Mouse (Mus musculus) lung, embryonic 15.5 days (tissue): ENCODE measurements at regions not wholly inside any gene's neighbourhood (a gene's known extent, or its start where the extent isn't known, plus 50 kb on each side); places are given as distances from the start of the nearest gene placed in this dataset.
A peak's percentile ranks its signal among the peaks of the same experiment; 100 is the strongest.

Experiments
- ATAC-seq: fragments of 200-750 bp; cut with Nextera tagmentation; 2 replicates; pipeline ENCODE4 v1.8.0; 2017; ENCODE audit warnings: moderate number of reproducible peaks, borderline replicate concordance; ENCODE audit not compliant: low FRiP score, low TSS enrichment; ENCODE audit errors: extremely low read depth
- H3K27ac ChIP-seq: fragments of 300-500 bp; sonication (generic); 2 replicates; pipeline ENCODE4 v1.5.1; 2015; ENCODE audit warnings: moderate library complexity, mild to moderate bottlenecking, inconsistent platforms
- H3K27me3 ChIP-seq: fragments of 300-500 bp; sonication (generic); 2 replicates; pipeline ENCODE4 v1.6.1; 2015; ENCODE audit warnings: inconsistent platforms
- H3K36me3 ChIP-seq: fragments of 300-500 bp; sonication (generic); 2 replicates; pipeline ENCODE4 v1.6.1; 2015; ENCODE audit warnings: inconsistent platforms
- H3K4me1 ChIP-seq: fragments of 300-500 bp; sonication (generic); 2 replicates; pipeline ENCODE4 v1.6.1; 2015; ENCODE audit warnings: inconsistent platforms
- H3K4me2 ChIP-seq: fragments of 300-500 bp; sonication (generic); 2 replicates; pipeline ENCODE4 v1.6.1; 2015; ENCODE audit warnings: inconsistent platforms, mild to moderate bottlenecking, moderate library complexity
- H3K4me3 ChIP-seq: fragments of 300-500 bp; sonication (generic); 2 replicates; pipeline ENCODE4 v1.5.1; 2015; ENCODE audit warnings: mild to moderate bottlenecking, inconsistent platforms
- H3K9ac ChIP-seq: fragments of 300-500 bp; sonication (generic); 2 replicates; pipeline ENCODE4 v1.6.1; 2015; ENCODE audit warnings: inconsistent platforms
- H3K9me3 ChIP-seq: fragments of 300-500 bp; sonication (generic); 2 replicates; pipeline ENCODE4 v1.6.1; 2016; ENCODE audit warnings: inconsistent platforms
- WGBS: fragments of 180-500 bp; shearing (Covaris S2); methylation state at CpG from one replicate; pipeline ENCODE4 v1.1.7; 2015; 5-methylcytosine and 5-hydroxymethylcytosine counted together

- no peak for ATAC-seq
- WGBS = 72% methylated on average over 3 of the region's 3 CpGs
- peaks cover 13% of the 10 kb centered on the region; the same call in 1 of the 2 replicates for H3K4me1 ChIP-seq
These were observed 423.9 kb upstream of the Gm10131 start for GRCm38 (mm10) chr8:34535434-34535833.

DNA sequence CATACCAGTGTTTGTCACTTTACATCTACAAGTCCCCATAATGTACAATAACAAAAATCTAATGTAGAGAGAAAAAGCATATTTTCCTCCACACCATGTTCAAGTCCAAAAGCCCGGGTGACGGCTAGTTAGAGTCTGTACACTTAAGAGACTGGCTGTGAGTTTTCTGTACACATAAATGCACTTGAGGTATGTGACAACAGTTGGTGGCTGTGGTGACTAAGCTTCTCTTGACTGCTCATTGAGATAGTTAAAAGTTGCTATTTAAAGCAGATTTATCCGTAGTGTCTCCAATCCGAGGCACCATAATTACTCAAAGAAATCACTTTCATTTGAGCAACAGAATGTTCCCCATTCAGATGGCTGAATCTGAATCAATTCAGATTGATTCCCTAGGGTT lies 421.9 kb upstream of the Gm10131 start:
- Histone ChIP-seq H3K9ac (no peak overlapping the region), H3K27me3 (no peaks in the 10 kb centered on the region), H3K36me3 (no peaks in the 10 kb centered on the region), H3K4me1 (peaks cover 20% of the 10 kb centered on the region), H3K27ac (no peak overlapping the region), H3K9me3 (no peaks in the 10 kb centered on the region), H3K4me3 (no peak overlapping the region), H3K4me2 (no peak overlapping the region)
- 40% methylated on average over 4 of the region's 4 CpGs for WGBS
- no peak for ATAC-seq

More at GRCm38 (mm10) chr8:34535434-34535833, 423.9 kb upstream of the Gm10131 start:
- no peak overlapping the region for H3K4me2 ChIP-seq
- no peak overlapping the region for H3K9ac ChIP-seq
- no peaks in the 10 kb centered on the region for H3K36me3 ChIP-seq
- no peaks in the 10 kb centered on the region for H3K9me3 ChIP-seq
- no peak overlapping the region for H3K4me3 ChIP-seq
- no peak overlapping the region for H3K27ac ChIP-seq
- no peaks in the 10 kb centered on the region for H3K27me3 ChIP-seq

DNA sequence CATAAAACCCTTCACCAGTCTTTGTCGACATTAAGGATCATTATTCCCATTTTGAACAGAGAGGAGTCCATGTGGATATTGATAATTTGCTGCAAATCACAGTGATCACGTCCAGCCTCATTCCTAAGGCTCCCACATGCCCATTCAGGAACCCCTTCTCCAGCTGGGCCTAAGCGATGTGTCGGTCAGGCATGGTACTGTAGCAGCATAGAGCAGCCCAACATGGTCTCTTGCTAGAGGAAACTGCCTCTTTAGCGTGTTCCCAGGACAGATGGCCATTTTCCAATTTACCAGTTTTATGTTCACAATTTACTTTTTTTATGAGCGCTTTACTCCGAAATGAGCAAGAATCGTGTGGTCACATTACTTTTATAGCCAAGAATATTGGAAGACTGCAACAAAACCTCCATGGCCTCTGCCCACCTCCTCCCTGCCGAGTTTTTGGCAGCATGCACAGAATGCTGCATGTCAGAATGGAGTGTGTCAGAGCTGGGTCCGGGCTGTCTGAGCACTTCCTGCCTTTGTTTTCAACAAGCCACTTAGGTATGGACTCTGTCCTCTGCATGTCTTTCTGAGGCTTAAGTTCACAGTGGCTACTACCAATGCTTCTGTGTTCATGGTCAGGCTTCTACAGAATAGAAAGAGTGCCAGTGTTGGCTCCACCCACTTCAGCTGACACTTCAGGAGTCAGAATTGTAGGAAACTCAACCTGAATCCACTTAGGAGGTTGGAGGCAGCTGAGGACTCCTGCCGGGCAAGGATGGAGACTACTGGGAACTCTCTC lies 419.6 kb upstream of the Gm10131 start:
- H3K9me3 ChIP-seq = no peaks in the 10 kb centered on the region
- peaks cover 20% of the 10 kb centered on the region for H3K4me1 ChIP-seq
- H3K27me3 ChIP-seq = no peaks in the 10 kb centered on the region
- H3K36me3 ChIP-seq = no peaks in the 10 kb centered on the region
- ATAC-seq = peak; percentile 39; the same call in 1 of the 2 replicates
- no peak overlapping the region for H3K4me3 ChIP-seq
- no peak overlapping the region for H3K9ac ChIP-seq
- 60% methylated on average over 11 of the region's 11 CpGs for WGBS
- H3K27ac ChIP-seq = no peak overlapping the region
- no peak overlapping the region for H3K4me2 ChIP-seq

GRCm38 (mm10) chr8:34530046-34530445 lies 418.5 kb upstream of the Gm10131 start:
- H3K36me3 ChIP-seq = no peaks in the 10 kb centered on the region
- H3K27me3 ChIP-seq = no peaks in the 10 kb centered on the region
- no peak overlapping the region for H3K27ac ChIP-seq
- H3K4me2 ChIP-seq = no peak overlapping the region
- no peak overlapping the region for H3K4me3 ChIP-seq
- WGBS = 28% methylated on average over 5 of the region's 5 CpGs
- H3K9me3 ChIP-seq = no peaks in the 10 kb centered on the region
- ATAC-seq = no peak
- H3K4me1 ChIP-seq = peaks cover 28% of the 10 kb centered on the region
- H3K9ac ChIP-seq = no peak overlapping the region

GRCm38 (mm10) chr8:34529452-34529851 lies 417.9 kb upstream of the Gm10131 start:
- H3K9ac ChIP-seq = no peak overlapping the region
- no peaks in the 10 kb centered on the region for H3K36me3 ChIP-seq
- 48% methylated on average over 1 of the region's 1 CpGs for WGBS
- H3K4me1 ChIP-seq = peaks cover 31% of the 10 kb centered on the region
- no peak overlapping the region for H3K27ac ChIP-seq
- ATAC-seq = no peak
- no peak overlapping the region for H3K4me3 ChIP-seq
- no peaks in the 10 kb centered on the region for H3K9me3 ChIP-seq
- no peaks in the 10 kb centered on the region for H3K27me3 ChIP-seq
- H3K4me2 ChIP-seq = no peak overlapping the region

GRCm38 (mm10) chr8:34528213-34528612 lies 416.7 kb upstream of the Gm10131 start:
- H3K4me3 ChIP-seq = no peak overlapping the region
- no peak for ATAC-seq
- 84% methylated on average over 3 of the region's 3 CpGs for WGBS
- no peak overlapping the region for H3K27ac ChIP-seq
- H3K9me3 ChIP-seq = no peaks in the 10 kb centered on the region
- H3K9ac ChIP-seq = no peak overlapping the region
- H3K4me1 ChIP-seq = peaks cover 26% of the 10 kb centered on the region
- no peak overlapping the region for H3K4me2 ChIP-seq
- no peaks in the 10 kb centered on the region for H3K36me3 ChIP-seq
- H3K27me3 ChIP-seq = no peaks in the 10 kb centered on the region

GRCm38 (mm10) chr8:34525231-34525630 lies 413.7 kb upstream of the Gm10131 start:
- WGBS = 32% methylated on average over 4 of the region's 4 CpGs
- Histone ChIP-seq H3K27ac (no peak overlapping the region), H3K4me2 (no peak overlapping the region), H3K27me3 (no peaks in the 10 kb centered on the region), H3K4me1 (peaks cover 17% of the 10 kb centered on the region), H3K4me3 (no peak overlapping the region), H3K36me3 (no peaks in the 10 kb centered on the region), H3K9ac (no peak overlapping the region), H3K9me3 (no peaks in the 10 kb centered on the region)
- no peak for ATAC-seq

- H3K4me1 ChIP-seq = peaks cover 10% of the 10 kb centered on the region
- 54% methylated on average over 3 of the region's 3 CpGs for WGBS
- H3K9ac ChIP-seq = no peak overlapping the region
- H3K36me3 ChIP-seq = no peaks in the 10 kb centered on the region
- no peak overlapping the region for H3K4me3 ChIP-seq
- H3K27me3 ChIP-seq = no peaks in the 10 kb centered on the region
- ATAC-seq = no peak
- no peaks in the 10 kb centered on the region for H3K9me3 ChIP-seq
- no peak overlapping the region for H3K4me2 ChIP-seq
- H3K27ac ChIP-seq = no peak overlapping the region
These were observed 412.3 kb upstream of the Gm10131 start for GRCm38 (mm10) chr8:34523849-34524248.

GRCm38 (mm10) chr8:34521316-34521715 lies 409.8 kb upstream of the Gm10131 start:
- H3K9me3 ChIP-seq = no peaks in the 10 kb centered on the region
- no peak overlapping the region for H3K4me2 ChIP-seq
- no peak overlapping the region for H3K27ac ChIP-seq
- no peaks in the 10 kb centered on the region for H3K36me3 ChIP-seq
- no peak overlapping the region for H3K9ac ChIP-seq
- 73% methylated on average over 7 of the region's 7 CpGs for WGBS
- ATAC-seq = no peak
- H3K4me1 ChIP-seq = peaks cover 10% of the 10 kb centered on the region
- no peak overlapping the region for H3K4me3 ChIP-seq
- no peaks in the 10 kb centered on the region for H3K27me3 ChIP-seq

DNA sequence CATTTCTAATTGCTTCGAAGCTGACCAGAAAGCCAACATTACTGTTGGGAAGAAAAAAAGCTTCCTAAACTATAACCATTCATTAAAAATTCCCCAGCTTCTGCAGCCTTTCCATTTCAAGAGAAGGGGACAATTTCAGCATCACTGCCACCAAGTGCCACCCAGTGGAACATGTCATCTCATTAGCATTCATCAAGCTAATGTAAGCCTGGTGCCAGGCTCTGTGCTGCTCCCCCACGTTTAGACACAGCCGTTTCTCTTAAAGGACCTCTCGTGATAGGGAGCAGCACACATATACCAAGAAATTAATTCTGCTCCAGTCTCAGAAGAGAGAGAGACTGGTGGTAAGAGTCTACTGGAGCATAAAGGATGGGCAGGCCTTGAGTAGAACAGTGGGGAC lies 409.1 kb upstream of the Gm10131 start:
- H3K4me2 ChIP-seq = no peak overlapping the region
- H3K4me3 ChIP-seq = no peak overlapping the region
- H3K9ac ChIP-seq = no peak overlapping the region
- no peak for ATAC-seq
- no peaks in the 10 kb centered on the region for H3K27me3 ChIP-seq
- peaks cover 9% of the 10 kb centered on the region for H3K4me1 ChIP-seq
- H3K36me3 ChIP-seq = no peaks in the 10 kb centered on the region
- 67% methylated on average over 4 of the region's 4 CpGs for WGBS
- H3K9me3 ChIP-seq = no peaks in the 10 kb centered on the region
- no peak overlapping the region for H3K27ac ChIP-seq

DNA sequence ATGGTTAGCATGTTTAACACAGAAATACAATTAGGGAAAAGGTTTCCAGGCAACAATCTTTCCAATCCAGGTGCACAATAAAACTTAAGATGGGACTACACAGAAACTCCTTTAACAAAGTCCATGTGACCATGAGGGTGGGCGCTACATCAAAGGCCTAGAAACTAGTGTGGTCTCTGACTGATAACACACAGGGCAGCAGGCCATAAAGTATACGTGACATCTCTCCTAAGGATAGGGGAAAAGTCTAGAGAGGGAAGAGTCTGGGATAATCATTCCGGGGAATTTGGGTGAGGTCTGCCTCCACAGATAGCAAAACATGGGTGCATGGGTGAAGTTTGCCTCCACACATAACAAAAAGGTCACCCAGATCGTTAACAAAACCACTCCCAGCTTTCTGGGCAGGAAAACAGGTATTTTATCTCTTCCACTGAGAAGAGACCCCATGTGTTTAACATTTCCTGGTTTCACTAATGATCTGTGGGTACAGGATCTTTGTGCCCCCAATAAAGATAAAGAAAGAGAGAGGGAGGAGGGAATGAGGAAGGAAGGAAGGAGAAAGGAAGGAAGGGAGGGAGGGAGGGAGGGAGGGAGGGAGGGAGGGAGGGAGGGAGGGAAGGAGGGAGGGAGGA lies 402.0 kb upstream of the Gm10131 start:
- H3K4me3 ChIP-seq = no peak overlapping the region
- no peak overlapping the region for H3K9ac ChIP-seq
- no peaks in the 10 kb centered on the region for H3K36me3 ChIP-seq
- WGBS = 40% methylated on average over 4 of the region's 4 CpGs
- no peaks in the 10 kb centered on the region for H3K9me3 ChIP-seq
- H3K4me2 ChIP-seq = no peak overlapping the region
- no peaks in the 10 kb centered on the region for H3K4me1 ChIP-seq
- H3K27ac ChIP-seq = no peak overlapping the region
- no peaks in the 10 kb centered on the region for H3K27me3 ChIP-seq
- ATAC-seq = no peak

GRCm38 (mm10) chr8:34505829-34506555 lies 394.5 kb upstream of the Gm10131 start:
- Histone ChIP-seq H3K9ac (no peak overlapping the region), H3K27ac (no peak overlapping the region), H3K4me2 (no peak overlapping the region), H3K9me3 (no peaks in the 10 kb centered on the region), H3K36me3 (no peaks in the 10 kb centered on the region), H3K4me3 (no peak overlapping the region), H3K4me1 (no peaks in the 10 kb centered on the region), H3K27me3 (no peaks in the 10 kb centered on the region)
- 21% methylated on average over 15 of the region's 15 CpGs for WGBS
- ATAC-seq = no peak
